8 mouse cellular contexts compared by ENCODE assay signal in genomic region chr11:119914381-119914780, GRCm38 (mm10). TPM values are rescaled to one million over a fixed set of nuclear protein-coding genes. Genes with fewer than 3 reads are reported as not detected.
DNase-seq lines count a peak whose midpoint lies in the region; ATAC-seq lines count a peak whose summit lies in the region.

No protein-coding gene starts in this region.

- peaks cover 37% of the 10 kb centered on the region for H3K4me1 ChIP-seq in lung, embryonic 16.5 days (replicated peaks; ENCODE audit: control insufficient read depth, insufficient read depth, low read length)
- H3K4me1 ChIP-seq in erythroblast, embryonic 14.5 days (ENCODE audit: control insufficient read depth): peaks cover 38% of the 10 kb centered on the region
- peaks cover 44% of the 10 kb centered on the region for H3K4me1 ChIP-seq in limb, embryonic 10.5 days
- H3K4me1 ChIP-seq in neural tube, embryonic 15.5 days: peaks cover 44% of the 10 kb centered on the region

- peak overlapping the region; percentile 84 for H3K4me2 ChIP-seq in lung, embryonic 16.5 days (ENCODE audit: low read depth, low read length)
- peak overlapping the region; percentile 97 for H3K4me2 ChIP-seq in neural tube, embryonic 15.5 days

- H3K36me3 ChIP-seq in lung, embryonic 16.5 days (ENCODE audit: control insufficient read depth, insufficient read depth, low read length): peaks cover 28% of the 10 kb centered on the region
- peaks cover 40% of the 10 kb centered on the region for H3K36me3 ChIP-seq in erythroblast, embryonic 14.5 days (ENCODE audit: control insufficient read depth)
- peaks cover 43% of the 10 kb centered on the region for H3K36me3 ChIP-seq in limb, embryonic 10.5 days
- H3K36me3 ChIP-seq in neural tube, embryonic 15.5 days: peaks cover 30% of the 10 kb centered on the region

- H3K9ac ChIP-seq in lung, embryonic 16.5 days (ENCODE audit: low read length): peak overlapping the region; percentile 98
- H3K9ac ChIP-seq in neural tube, embryonic 15.5 days (replicated peaks): peak overlapping the region; percentile 99

- no peaks in the 10 kb centered on the region for H3K27me3 ChIP-seq in lung, embryonic 16.5 days (ENCODE audit: control insufficient read depth, insufficient read depth, low read depth, low read length)
- H3K27me3 ChIP-seq in erythroblast, embryonic 14.5 days (ENCODE audit: control insufficient read depth): no peaks in the 10 kb centered on the region
- no peaks in the 10 kb centered on the region for H3K27me3 ChIP-seq in limb, embryonic 10.5 days (ENCODE audit: low read depth, poor library complexity, severe bottlenecking)
- no peaks in the 10 kb centered on the region for H3K27me3 ChIP-seq in neural tube, embryonic 15.5 days (replicated peaks)

- peak overlapping the region; percentile 87 for H3K27ac ChIP-seq in lung, embryonic 16.5 days (ENCODE audit: low read length)
- peak overlapping the region; percentile 94 for H3K27ac ChIP-seq in limb, embryonic 10.5 days
- H3K27ac ChIP-seq in neural tube, embryonic 15.5 days (replicated peaks): peak overlapping the region; percentile 86; the same call in 1 of the 2 replicates

- peak overlapping the region; percentile 97 for H3K4me3 ChIP-seq in lung, embryonic 16.5 days (ENCODE audit: low read length)
- H3K4me3 ChIP-seq in erythroblast, embryonic 14.5 days (replicated peaks): peak overlapping the region; percentile 91
- H3K4me3 ChIP-seq in limb, embryonic 10.5 days: peak overlapping the region; percentile 91
- H3K4me3 ChIP-seq in neural tube, embryonic 15.5 days (replicated peaks): peak overlapping the region; percentile 97

- ATAC-seq in lung, embryonic 16.5 days (ENCODE audit: low read depth): no peak
- ATAC-seq in neural tube, embryonic 15.5 days (ENCODE audit: low FRiP score): no peak

- 11% methylated on average over 4 of the region's 4 CpGs for WGBS in lung, embryonic 16.5 days
- WGBS in limb, embryonic 10.5 days: 25% methylated on average over 4 of the region's 4 CpGs
- WGBS in neural tube, embryonic 15.5 days: 23% methylated on average over 4 of the region's 4 CpGs

- DNase-seq in lung, postnatal 4 days: no peak
- no peak for DNase-seq in limb, embryonic 10.5 days (ENCODE audit: low spot score)
- no peak for DNase-seq in ovary, postnatal 10 days (ENCODE audit: low spot score)
- no peak for DNase-seq in lung, postnatal 10 days
- no peak for DNase-seq in cerebellum, postnatal 4 days (ENCODE audit: low spot score in 2 of 2)

- no peaks in the 10 kb centered on the region for H3K9me3 ChIP-seq in lung, embryonic 16.5 days (ENCODE audit: control insufficient read depth, low read length)
- H3K9me3 ChIP-seq in erythroblast, embryonic 14.5 days (ENCODE audit: control insufficient read depth, low read length): no peaks in the 10 kb centered on the region
- H3K9me3 ChIP-seq in limb, embryonic 10.5 days (replicated peaks): no peaks in the 10 kb centered on the region
- no peaks in the 10 kb centered on the region for H3K9me3 ChIP-seq in neural tube, embryonic 15.5 days (replicated peaks)

RNA-seq across cellular contexts. Expression of gene Chmp6, which starts 1.1 kb away (rescaled TPM):
- polyA plus RNA-seq in lung, embryonic 16.5 days (2015; fragmentation: Nextera tagmentation; extraction: Ambion mirVana): 90.3 and 92.6 TPM in 2 replicates
- 2.7 and 3.0 TPM in 2 replicates for polyA plus RNA-seq in erythroblast, embryonic 14.5 days (2012)
- polyA plus RNA-seq in limb, embryonic 10.5 days (2016; fragmentation: Nextera tagmentation; extraction: Ambion mirVana): 123 and 127 TPM in 2 replicates
- polyA plus RNA-seq in neural tube, embryonic 15.5 days (2015; fragmentation: Nextera tagmentation; extraction: Ambion mirVana): 99.0 and 105 TPM in 2 replicates

RNA-seq across cellular contexts. Expression of gene Baiap2, which starts 28.2 kb away (rescaled TPM):
- polyA plus RNA-seq in lung, embryonic 16.5 days (2015; fragmentation: Nextera tagmentation; extraction: Ambion mirVana): 31.7 and 35.6 TPM in 2 replicates
- polyA plus RNA-seq in erythroblast, embryonic 14.5 days (2012): 0.14 and 0.18 TPM in 2 replicates
- polyA plus RNA-seq in limb, embryonic 10.5 days (2016; fragmentation: Nextera tagmentation; extraction: Ambion mirVana): 13.3 and 13.8 TPM in 2 replicates
- 16.6 and 20.5 TPM in 2 replicates for polyA plus RNA-seq in neural tube, embryonic 15.5 days (2015; fragmentation: Nextera tagmentation; extraction: Ambion mirVana)

Comparison
In these comparisons a context has a peak if more than half of its experiments do, and no peak if none do; other contexts are left out.
1. RNA of gene Chmp6, which starts 1.1 kb away (polyA plus RNA-seq): 123 to 127 TPM in limb, embryonic 10.5 days, 99.0 to 105 TPM in neural tube, embryonic 15.5 days and 90.3 to 92.6 TPM in lung, embryonic 16.5 days; 2.7 to 3.0 TPM in erythroblast, embryonic 14.5 days; every median in the first group is over 10 times any median in the second.
2. RNA of gene Baiap2, which starts 28.2 kb away (polyA plus RNA-seq): 31.7 to 35.6 TPM in lung, embryonic 16.5 days, 16.6 to 20.5 TPM in neural tube, embryonic 15.5 days and 13.3 to 13.8 TPM in limb, embryonic 10.5 days; 0.14 to 0.18 TPM in erythroblast, embryonic 14.5 days; every median in the first group is over 10 times any median in the second.
3. Peak in every context shown above with its lines, with median percentiles within 50 percentile points of each other: H3K27ac ChIP-seq and H3K4me3 ChIP-seq.